In the genomic region with DNA sequence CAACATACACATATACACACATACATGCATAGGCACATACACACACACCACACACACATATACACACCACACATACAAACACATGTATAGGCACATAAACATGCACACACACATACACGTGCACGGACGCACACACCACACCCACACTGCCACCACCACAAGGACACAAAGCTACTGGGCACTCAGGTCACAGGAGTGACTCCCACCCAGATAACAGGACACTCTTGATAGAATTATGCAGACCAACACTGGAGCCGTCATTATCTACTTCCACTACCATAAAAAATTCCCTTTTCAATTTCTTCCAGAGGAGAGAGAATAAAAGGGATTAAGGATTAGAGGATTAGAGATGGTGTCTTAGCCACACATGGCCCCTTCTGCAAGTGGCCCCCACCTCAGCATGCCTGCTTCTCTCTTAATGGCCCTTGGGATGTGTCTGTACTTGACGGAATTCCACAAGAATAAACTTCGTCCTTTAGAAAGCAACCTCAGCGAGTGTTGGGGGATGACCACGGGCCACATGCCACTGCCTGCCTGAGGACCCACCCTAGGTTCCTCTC, we compare ENCODE assay signal across 29 mouse cellular contexts. TPM values are rescaled to one million over a fixed set of nuclear protein-coding genes. Genes with fewer than 3 reads are reported as not detected.
A peak's percentile ranks its signal among the peaks of the same experiment; 100 is the strongest.
DNase-seq lines count a peak whose midpoint lies in the region; ATAC-seq and TF ChIP-seq lines count a peak whose summit lies in the region.
"Had no signal": no experiment of that assay in that cellular context is flagged by ENCODE, and none has a peak within 500 bp of the region (broad histone marks: within the 10 kb centered on the region; RNA-seq: fewer than 3 reads in every experiment).

No protein-coding gene starts in this region.

- H3K9me3 ChIP-seq in heart, embryonic 10.5 days, result no peaks in the 10 kb centered on the region
- no peaks in the 10 kb centered on the region for H3K9me3 ChIP-seq in embryonic facial prominence, embryonic 10.5 days
- no peaks in the 10 kb centered on the region for H3K9me3 ChIP-seq in midbrain, embryonic 15.5 days
- H3K9me3 ChIP-seq: embryonic facial prominence, embryonic 15.5 days; heart, embryonic 12.5 days; liver, embryonic 12.5 days; megakaryocyte, embryonic 14.5 days had no signal

- peaks cover 89% of the 10 kb centered on the region for H3K4me1 ChIP-seq in heart, embryonic 10.5 days
- H3K4me1 ChIP-seq in embryonic facial prominence, embryonic 10.5 days, result peaks cover 63% of the 10 kb centered on the region
- H3K4me1 ChIP-seq in embryonic fibroblast, embryonic 13.5 days (ENCODE audit: control insufficient read depth, insufficient read depth, low read length), result peaks cover 42% of the 10 kb centered on the region
- H3K4me1 ChIP-seq in midbrain, embryonic 15.5 days, result peaks cover 9% of the 10 kb centered on the region; the same call in 1 of the 2 replicates
- H3K4me1 ChIP-seq: megakaryocyte, embryonic 14.5 days had no signal

- no peak overlapping the region for H3K9ac ChIP-seq in midbrain, embryonic 15.5 days
- H3K9ac ChIP-seq: embryonic facial prominence, embryonic 15.5 days; heart, embryonic 12.5 days; liver, embryonic 12.5 days; liver, postnatal 0 days had no signal

- no peak for TF ChIP-seq CTCF in embryonic fibroblast, embryonic 13.5 days (IDR thresholded peaks at IDR 0.05; ENCODE audit: borderline replicate concordance, insufficient read depth, low read length)

- peak overlapping the region; percentile 48; the same call in 1 of the 2 replicates for H3K27ac ChIP-seq in heart, embryonic 10.5 days
- H3K27ac ChIP-seq in embryonic facial prominence, embryonic 10.5 days (replicated peaks), result peak overlapping the region; percentile 77; the same call in 1 of the 2 replicates
- peak overlapping the region; percentile 82 for H3K27ac ChIP-seq in embryonic fibroblast, embryonic 13.5 days (ENCODE audit: insufficient read depth, low read length)
- no peak overlapping the region for H3K27ac ChIP-seq in midbrain, embryonic 15.5 days
- H3K27ac ChIP-seq: embryonic facial prominence, embryonic 15.5 days; kidney, postnatal 0 days; liver, embryonic 12.5 days; stomach, postnatal 0 days had no signal

- H3K4me3 ChIP-seq in heart, embryonic 10.5 days, result no peak overlapping the region
- H3K4me3 ChIP-seq in embryonic facial prominence, embryonic 10.5 days, result no peak overlapping the region
- H3K4me3 ChIP-seq in embryonic fibroblast, embryonic 13.5 days (ENCODE audit: insufficient read depth, low read length), result no peak overlapping the region
- H3K4me3 ChIP-seq in midbrain, embryonic 15.5 days, result no peak overlapping the region
- H3K4me3 ChIP-seq: embryonic facial prominence, embryonic 15.5 days; heart, embryonic 12.5 days; liver, embryonic 12.5 days; megakaryocyte, embryonic 14.5 days had no signal

- H3K4me2 ChIP-seq in midbrain, embryonic 15.5 days, result no peak overlapping the region
- H3K4me2 ChIP-seq: embryonic facial prominence, embryonic 15.5 days; heart, embryonic 12.5 days; liver, embryonic 12.5 days had no signal

- H3K36me3 ChIP-seq in heart, embryonic 10.5 days, result no peaks in the 10 kb centered on the region
- H3K36me3 ChIP-seq in embryonic facial prominence, embryonic 10.5 days (replicated peaks), result no peaks in the 10 kb centered on the region
- H3K36me3 ChIP-seq in midbrain, embryonic 15.5 days (replicated peaks), result no peaks in the 10 kb centered on the region
- H3K36me3 ChIP-seq: embryonic facial prominence, embryonic 15.5 days; heart, embryonic 12.5 days; liver, embryonic 12.5 days had no signal

- peak; percentile 34; the same call in 1 of the 2 replicates for ATAC-seq in midbrain, embryonic 15.5 days (replicated peaks)
- ATAC-seq: CD4-positive, CD25-positive, alpha-beta regulatory T cell, adult 4 months; hindbrain, embryonic 16.5 days; liver, embryonic 12.5 days; liver, postnatal 0 days had no signal

- intact Hi-C loops in gastrocnemius, postnatal 36 days (cut with DNase I), result no loop called here

- 59% methylated on average over 8 of the region's 8 CpGs for WGBS in heart, embryonic 10.5 days
- WGBS in embryonic facial prominence, embryonic 10.5 days, result 65% methylated on average over 8 of the region's 8 CpGs
- WGBS in midbrain, embryonic 15.5 days, result 19% methylated on average over 8 of the region's 8 CpGs

- H3K27me3 ChIP-seq in heart, embryonic 10.5 days (ENCODE audit: insufficient read depth, poor library complexity, severe bottlenecking), result no peaks in the 10 kb centered on the region
- 0 out of 2 replicates have a peak, but pooled peaks cover 7% of the 10 kb centered on the region for H3K27me3 ChIP-seq in embryonic facial prominence, embryonic 10.5 days (replicated peaks; ENCODE audit: low read depth, poor library complexity, severe bottlenecking)
- H3K27me3 ChIP-seq in midbrain, embryonic 15.5 days (replicated peaks), result 0 out of 2 replicates have a peak, but pooled peaks cover 3% of the 10 kb centered on the region
- H3K27me3 ChIP-seq: embryonic facial prominence, embryonic 15.5 days; heart, embryonic 12.5 days; liver, embryonic 12.5 days had no signal

- no peak for DNase-seq in heart, embryonic 10.5 days (ENCODE audit: low spot score)
- DNase-seq in heart, adult 8-10 months (ENCODE audit: low spot score), result no peak
- no peak for DNase-seq in embryonic facial prominence, embryonic 10.5 days (ENCODE audit: low spot score)
- DNase-seq in gastrocnemius, postnatal 36 days, result no peak
- DNase-seq in urinary bladder, postnatal 36 days (ENCODE audit: low spot score in 2 of 2), result no peak
- DNase-seq: adrenal gland, postnatal 25 days; cerebellum, adult 11-12 months; cerebellum, postnatal 10 days; gastrocnemius, postnatal 10 days; heart, postnatal 10 days; kidney, adult 8-10 months; kidney, postnatal 4 days; liver, postnatal 0 days; lung, postnatal 4 days; right cerebral cortex, postnatal 4 days; thymus, adult 18-20 months; thymus, postnatal 25 days had no signal

- no peak for TF ChIP-seq POLR2A in embryonic fibroblast, embryonic 13.5 days (IDR thresholded peaks at IDR 0.05; ENCODE audit: low read depth, low read length)

RNA-seq across cellular contexts. Expression of a gene that starts 15.7 kb away (rescaled TPM):
- 6.9 and 12.2 TPM in 2 replicates for polyA plus RNA-seq in heart, embryonic 10.5 days (2016; fragmentation: Nextera tagmentation; extraction: Ambion mirVana)
- total RNA-seq in heart, adult 8-10 months (2022), result 1 to 10 TPM; 5.0 to 9.4 (median 7.6) TPM
- polyA plus RNA-seq in embryonic facial prominence, embryonic 10.5 days (2016; fragmentation: Nextera tagmentation; extraction: Ambion mirVana), result 7.0 and 8.7 TPM in 2 replicates
- polyA plus RNA-seq in embryonic fibroblast, embryonic 13.5 days (2011; ENCODE audit: insufficient read length, low read depth, missing spikeins), result 57.1 and 67.1 TPM in 2 replicates
- 21.9 and 22.0 TPM in 2 replicates for polyA plus RNA-seq in midbrain, embryonic 15.5 days (2015; fragmentation: Nextera tagmentation; extraction: Ambion mirVana)
- total RNA-seq in gastrocnemius, postnatal 36 days (2021), result 1 to 10 TPM; 3.4 to 3.5 TPM
- total RNA-seq: common myeloid progenitor, adult 5-6 weeks; granulocyte monocyte progenitor cell, adult 5-6 weeks had no signal
